Mouse (Mus musculus) gonadal fat pad, adult 2 months (tissue): ENCODE data around the gene Lars2. TPM values are rescaled to one million over a fixed set of nuclear protein-coding genes. Genes with fewer than 3 reads are reported as not detected.

Experiments used
- DNase-seq: peaks from one replicate; pipeline ENCODE4 v3.0.0-alpha.2; 2012; ENCODE audit warnings: low read depth
- polyA plus RNA-seq: library from polyadenylated mRNA; depleted of rRNA; stranded (reverse); fragments of >200 nt; gene quantifications from 2 replicates; pipeline ENCODE4 v1.2.3, GENCODE M21; 2012; rRNA removed

The Lars2 gene
- polyA plus RNA-seq, 1 experiment, result 214 TPM

GRCm38 (mm10) chr9:123506270-123507146 lies 139.8 kb downstream of the Lars2 start:
- DNase-seq, result no peak

GRCm38 (mm10) chr9:123507380-123507779 lies 140.7 kb downstream of the Lars2 start:
- DNase-seq, result no peak

- no peak for DNase-seq
Observed at GRCm38 (mm10) chr9:123508986-123509385, 142.3 kb downstream of the Lars2 start.

GRCm38 (mm10) chr9:123509638-123510604 lies 143.2 kb downstream of the Lars2 start:
- DNase-seq, result no peak

- DNase-seq, result no peak
Observed at GRCm38 (mm10) chr9:123510926-123511325, 144.2 kb downstream of the Lars2 start.

Other genes starting within 250 kb of the Lars2 start
- 150 and 164 TPM in 2 replicates for gene Clec3b, start 216.0 kb upstream of the Lars2 start, polyA plus RNA-seq
- 26.3 and 28.5 TPM in 2 replicates for gene Cdcp1, start 150.9 kb upstream of the Lars2 start, polyA plus RNA-seq
- 13.6 and 19.1 TPM in 2 replicates for gene Tmem158, start 106.2 kb upstream of the Lars2 start, polyA plus RNA-seq
- gene Limd1, start 111.8 kb downstream of the Lars2 start, polyA plus RNA-seq, result 44.7 and 48.0 TPM in 2 replicates
- gene Sacm1l, start 162.8 kb downstream of the Lars2 start, polyA plus RNA-seq, result 16.8 and 19.2 TPM in 2 replicates